ENCODE assay signal across 8 mouse cellular contexts in the genomic region with DNA sequence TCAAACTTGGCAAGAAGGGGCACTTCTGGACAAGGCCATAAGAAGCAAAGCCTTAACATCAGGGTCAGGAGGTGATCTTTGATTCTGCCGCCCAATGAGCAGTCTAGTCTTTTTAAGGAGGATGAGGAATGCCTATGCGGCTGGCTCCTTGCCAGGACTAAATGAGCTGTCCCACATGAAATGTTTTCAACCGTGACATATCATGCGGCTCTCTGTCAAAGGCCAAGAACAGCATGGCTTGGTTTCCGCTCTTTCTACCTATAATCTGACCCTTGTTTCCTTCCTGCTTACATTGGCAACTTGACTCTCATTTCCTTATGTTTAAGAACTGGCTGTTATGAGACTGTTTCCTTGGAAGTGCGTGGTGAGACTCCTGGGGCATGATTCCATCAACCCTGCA. TPM values are rescaled to one million over a fixed set of nuclear protein-coding genes. Genes with fewer than 3 reads are reported as not detected.
A peak's percentile ranks its signal among the peaks of the same experiment; 100 is the strongest.
DNase-seq lines count a peak whose midpoint lies in the region; ATAC-seq and TF ChIP-seq lines count a peak whose summit lies in the region.

No protein-coding gene starts in this region.

- H3K4me1 ChIP-seq in limb, embryonic 14.5 days (ENCODE audit: control insufficient read depth, insufficient read depth, low read length) = peaks cover 45% of the 10 kb centered on the region
- H3K4me1 ChIP-seq in limb, embryonic 10.5 days = peaks cover 36% of the 10 kb centered on the region
- H3K4me1 ChIP-seq in kidney, adult 2 months (ENCODE audit: control insufficient read depth, insufficient read depth, low read length) = peaks cover 43% of the 10 kb centered on the region
- peaks cover 22% of the 10 kb centered on the region for H3K4me1 ChIP-seq in olfactory bulb, adult 2 months (ENCODE audit: control insufficient read depth, insufficient read depth, low read length)
- peaks cover 19% of the 10 kb centered on the region for H3K4me1 ChIP-seq in midbrain, embryonic 16.5 days (ENCODE audit: control insufficient read depth, insufficient read depth, low read length)

- no peaks in the 10 kb centered on the region for H3K36me3 ChIP-seq in limb, embryonic 14.5 days (ENCODE audit: control insufficient read depth, insufficient read depth, low read length)
- H3K36me3 ChIP-seq in limb, embryonic 10.5 days = no peaks in the 10 kb centered on the region
- no peaks in the 10 kb centered on the region; the same call in 1 of the 2 replicates for H3K36me3 ChIP-seq in kidney, adult 2 months (ENCODE audit: control insufficient read depth, insufficient read depth, low read length)
- H3K36me3 ChIP-seq in midbrain, embryonic 16.5 days (ENCODE audit: control insufficient read depth, insufficient read depth, low read length) = no peaks in the 10 kb centered on the region

- TF ChIP-seq CTCF in kidney, adult 2 months (conservative IDR thresholded peaks at IDR 0.05; ENCODE audit: insufficient read depth, insufficient read length, low read depth, low read length) = no peak
- no peak for TF ChIP-seq CTCF in olfactory bulb, adult 2 months (IDR thresholded peaks at IDR 0.05; ENCODE audit: insufficient read depth, low read depth, low read length)

- TF ChIP-seq POLR2A in limb, embryonic 14.5 days (IDR thresholded peaks at IDR 0.05; ENCODE audit: borderline replicate concordance, extremely low read depth, insufficient read depth, insufficient read length) = no peak
- no peak for TF ChIP-seq POLR2A in kidney, adult 2 months (IDR thresholded peaks at IDR 0.05; ENCODE audit: low read depth, low read length)
- TF ChIP-seq POLR2A in olfactory bulb, adult 2 months (IDR thresholded peaks at IDR 0.05; ENCODE audit: insufficient read depth, low read depth, low read length) = no peak

- H3K9ac ChIP-seq in limb, embryonic 14.5 days (ENCODE audit: low read depth, low read length, severe bottlenecking) = no peak overlapping the region
- no peak overlapping the region for H3K9ac ChIP-seq in midbrain, embryonic 16.5 days (ENCODE audit: low read depth, low read length)

- peak overlapping the region; percentile 38; the same call in 1 of the 2 replicates for H3K27ac ChIP-seq in limb, embryonic 14.5 days (replicated peaks; ENCODE audit: low read depth, low read length)
- H3K27ac ChIP-seq in limb, embryonic 10.5 days = no peak overlapping the region
- H3K27ac ChIP-seq in kidney, adult 2 months (ENCODE audit: insufficient read depth, low read depth, low read length) = peak overlapping the region; percentile 99
- H3K27ac ChIP-seq in olfactory bulb, adult 2 months (ENCODE audit: insufficient read depth, low read depth, low read length) = 0 out of 2 replicates have a peak overlapping the region, but pooled peaks have one; percentile 2
- no peak overlapping the region for H3K27ac ChIP-seq in midbrain, embryonic 16.5 days (ENCODE audit: low read length)

- no peaks in the 10 kb centered on the region for H3K27me3 ChIP-seq in limb, embryonic 14.5 days (ENCODE audit: control insufficient read depth, insufficient read depth, low read length)
- H3K27me3 ChIP-seq in limb, embryonic 10.5 days (ENCODE audit: low read depth, poor library complexity, severe bottlenecking) = 0 out of 2 replicates have a peak, but pooled peaks cover 6% of the 10 kb centered on the region
- no peaks in the 10 kb centered on the region for H3K27me3 ChIP-seq in kidney, adult 2 months (replicated peaks; ENCODE audit: control insufficient read depth, insufficient read depth, low read length)
- no peaks in the 10 kb centered on the region for H3K27me3 ChIP-seq in midbrain, embryonic 16.5 days (ENCODE audit: control insufficient read depth, insufficient read depth, low read depth, low read length)

- 59% methylated on average over 6 of the region's 6 CpGs for WGBS in limb, embryonic 14.5 days
- WGBS in limb, embryonic 10.5 days = 72% methylated on average over 6 of the region's 6 CpGs
- WGBS in kidney, adult 2 months = 5% methylated on average over 6 of the region's 6 CpGs
- 62% methylated on average over 6 of the region's 6 CpGs for WGBS in olfactory bulb, adult 2 months
- 49% methylated on average over 6 of the region's 6 CpGs for WGBS in midbrain, embryonic 16.5 days

- H3K4me3 ChIP-seq in limb, embryonic 14.5 days (replicated peaks; ENCODE audit: low read length) = no peak overlapping the region
- no peak overlapping the region for H3K4me3 ChIP-seq in limb, embryonic 10.5 days
- H3K4me3 ChIP-seq in kidney, adult 2 months (ENCODE audit: insufficient read depth, low read depth, low read length) = peak overlapping the region; percentile 77; the same call in 1 of the 2 replicates
- H3K4me3 ChIP-seq in olfactory bulb, adult 2 months (ENCODE audit: insufficient read depth, low read depth, low read length) = no peak overlapping the region
- H3K4me3 ChIP-seq in midbrain, embryonic 16.5 days (ENCODE audit: low read depth, low read length) = no peak overlapping the region

- no peak overlapping the region for H3K4me2 ChIP-seq in limb, embryonic 14.5 days (replicated peaks; ENCODE audit: low read depth, low read length, severe bottlenecking)
- H3K4me2 ChIP-seq in midbrain, embryonic 16.5 days (ENCODE audit: low read length) = no peak overlapping the region

- H3K9me3 ChIP-seq in limb, embryonic 14.5 days (ENCODE audit: control insufficient read depth, low read length) = no peaks in the 10 kb centered on the region
- H3K9me3 ChIP-seq in limb, embryonic 10.5 days (replicated peaks) = no peaks in the 10 kb centered on the region
- no peaks in the 10 kb centered on the region for H3K9me3 ChIP-seq in midbrain, embryonic 16.5 days (replicated peaks; ENCODE audit: control insufficient read depth, low read length, poor library complexity, severe bottlenecking)

- ATAC-seq in limb, embryonic 14.5 days (ENCODE audit: low FRiP score, low read depth) = no peak
- ATAC-seq in midbrain, embryonic 16.5 days = no peak

- peak; percentile 25 for DNase-seq in limb, embryonic 14.5 days (ENCODE audit: low spot score)
- no peak for DNase-seq in limb, embryonic 10.5 days (ENCODE audit: low spot score)
- peak; percentile 37 to 61 for DNase-seq in cerebellum, postnatal 25 days
- peak; percentile 72 for DNase-seq in kidney, adult 2 months
- no peak for DNase-seq in urinary bladder, postnatal 10 days (ENCODE audit: low spot score)
- DNase-seq in frontal cortex, adult 2 months (ENCODE audit: extremely low spot score in 1 of 2, low spot score in 1 of 2) = no peak

RNA-seq across cellular contexts. Expression of gene Tef, which starts 3.4 kb away (rescaled TPM):
- polyA plus RNA-seq in limb, embryonic 14.5 days (2012; rRNA removed) = 45.7 and 49.2 TPM in 2 replicates
- 25.5 and 29.3 TPM in 2 replicates for polyA plus RNA-seq in limb, embryonic 14.5 days (2014; fragmentation: Nextera tagmentation; extraction: Ambion mirVana)
- polyA plus RNA-seq in limb, embryonic 10.5 days (2016; fragmentation: Nextera tagmentation; extraction: Ambion mirVana) = 13.4 and 16.5 TPM in 2 replicates
- 121 and 131 TPM in 2 replicates for polyA plus RNA-seq in kidney, adult 2 months (2012; rRNA removed)
- 278 TPM in 1 of 2 replicates, not detected in the other for polyA plus RNA-seq in olfactory bulb, adult 2 months (2012; ENCODE audit: insufficient read depth, insufficient read length, low replicate concordance, missing spikeins)
- 245 and 256 TPM in 2 replicates for polyA plus RNA-seq in frontal cortex, adult 2 months (2012; rRNA removed)
- polyA plus RNA-seq in midbrain, embryonic 16.5 days (2015; fragmentation: Nextera tagmentation; extraction: Ambion mirVana) = 22.7 and 22.8 TPM in 2 replicates

RNA-seq across cellular contexts. Expression of gene Tob2, which starts 53.0 kb away (rescaled TPM):
- 23.7 and 28.1 TPM in 2 replicates for polyA plus RNA-seq in limb, embryonic 14.5 days (2012; rRNA removed)
- 23.4 and 24.7 TPM in 2 replicates for polyA plus RNA-seq in limb, embryonic 14.5 days (2014; fragmentation: Nextera tagmentation; extraction: Ambion mirVana)
- polyA plus RNA-seq in limb, embryonic 10.5 days (2016; fragmentation: Nextera tagmentation; extraction: Ambion mirVana) = 18.3 and 19.8 TPM in 2 replicates
- polyA plus RNA-seq in kidney, adult 2 months (2012; rRNA removed) = 31.6 and 40.3 TPM in 2 replicates
- polyA plus RNA-seq in olfactory bulb, adult 2 months (2012; ENCODE audit: insufficient read depth, insufficient read length, low replicate concordance, missing spikeins) = not detected in 2 replicates
- 21.1 and 22.6 TPM in 2 replicates for polyA plus RNA-seq in frontal cortex, adult 2 months (2012; rRNA removed)
- 15.6 and 17.1 TPM in 2 replicates for polyA plus RNA-seq in midbrain, embryonic 16.5 days (2015; fragmentation: Nextera tagmentation; extraction: Ambion mirVana)

Comparison
In these comparisons a context has a peak if more than half of its experiments do, and no peak if none do; other contexts are left out.
1. DNase-seq: peak in limb, embryonic 14.5 days (single experiment), cerebellum, postnatal 25 days (2 of 2) and kidney, adult 2 months (single experiment); none in limb, embryonic 10.5 days (single experiment), urinary bladder, postnatal 10 days (single experiment) and frontal cortex, adult 2 months (0 of 2).
2. H3K27ac ChIP-seq: peak in limb, embryonic 14.5 days (single experiment), kidney, adult 2 months (single experiment) and olfactory bulb, adult 2 months (single experiment); none in limb, embryonic 10.5 days (single experiment) and midbrain, embryonic 16.5 days (single experiment).